In the genomic region with DNA sequence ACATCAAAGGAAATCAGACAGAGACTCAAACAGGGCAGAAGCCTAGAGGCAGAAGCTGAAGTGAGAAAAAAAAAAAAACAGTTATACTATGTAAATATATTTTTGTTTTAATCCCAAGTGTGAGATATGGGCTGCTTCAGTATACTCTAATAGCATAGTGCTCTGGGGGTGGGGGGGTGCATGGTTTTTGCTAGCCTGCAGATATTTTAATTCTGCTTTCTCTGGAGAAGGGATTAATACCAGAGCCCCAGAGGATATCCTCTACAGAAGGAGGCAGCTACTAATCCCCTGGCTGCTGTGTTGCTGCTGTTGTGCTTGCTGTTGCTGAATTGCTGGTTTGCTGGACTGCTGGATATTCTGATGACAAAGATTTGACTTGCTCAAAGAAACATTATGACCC, we compare ENCODE assay signal across 24 mouse cellular contexts.
DNase-seq lines count a peak whose midpoint lies in the region; ATAC-seq lines count a peak whose summit lies in the region.
"Had no signal": no experiment of that assay in that cellular context is flagged by ENCODE, and none has a peak within 500 bp of the region (broad histone marks: within the 10 kb centered on the region; RNA-seq: fewer than 3 reads in every experiment).

No protein-coding gene starts in this region.

- no peaks in the 10 kb centered on the region for H3K27me3 ChIP-seq in midbrain, embryonic 12.5 days
- H3K27me3 ChIP-seq in midbrain, embryonic 16.5 days (ENCODE audit: control insufficient read depth, insufficient read depth, low read depth, low read length) = no peaks in the 10 kb centered on the region
- H3K27me3 ChIP-seq in midbrain, embryonic 14.5 days (ENCODE audit: control insufficient read depth, insufficient read depth, low read length) = no peaks in the 10 kb centered on the region
- H3K27me3 ChIP-seq: embryonic facial prominence, embryonic 13.5 days; embryonic facial prominence, embryonic 15.5 days; forebrain, embryonic 12.5 days had no signal

- H3K36me3 ChIP-seq in midbrain, embryonic 12.5 days = no peaks in the 10 kb centered on the region
- H3K36me3 ChIP-seq in midbrain, embryonic 16.5 days (ENCODE audit: control insufficient read depth, insufficient read depth, low read length) = no peaks in the 10 kb centered on the region
- no peaks in the 10 kb centered on the region for H3K36me3 ChIP-seq in midbrain, embryonic 14.5 days (ENCODE audit: control insufficient read depth, insufficient read depth, low read length)
- H3K36me3 ChIP-seq: embryonic facial prominence, embryonic 13.5 days; embryonic facial prominence, embryonic 15.5 days; forebrain, embryonic 10.5 days; forebrain, embryonic 12.5 days had no signal

- peak overlapping the region; percentile 8; the same call in 1 of the 2 replicates for H3K27ac ChIP-seq in midbrain, embryonic 12.5 days (replicated peaks)
- H3K27ac ChIP-seq in midbrain, embryonic 16.5 days (ENCODE audit: low read length) = no peak overlapping the region
- H3K27ac ChIP-seq in midbrain, embryonic 14.5 days (replicated peaks; ENCODE audit: low read depth, low read length) = no peak overlapping the region
- H3K27ac ChIP-seq: embryonic facial prominence, embryonic 13.5 days; embryonic facial prominence, embryonic 15.5 days; forebrain, embryonic 10.5 days; forebrain, embryonic 12.5 days had no signal

- no peaks in the 10 kb centered on the region for H3K4me1 ChIP-seq in midbrain, embryonic 12.5 days
- H3K4me1 ChIP-seq in midbrain, embryonic 16.5 days (ENCODE audit: control insufficient read depth, insufficient read depth, low read length) = no peaks in the 10 kb centered on the region
- no peaks in the 10 kb centered on the region for H3K4me1 ChIP-seq in midbrain, embryonic 14.5 days (ENCODE audit: control insufficient read depth, insufficient read depth, low read length)
- H3K4me1 ChIP-seq: embryonic facial prominence, embryonic 13.5 days; embryonic facial prominence, embryonic 15.5 days; forebrain, embryonic 10.5 days; forebrain, embryonic 12.5 days had no signal

- DNase-seq in retina, postnatal 1 day = peak; percentile 7
- DNase-seq in retina, embryonic 14.5 days (ENCODE audit: low spot score) = no peak
- peak; percentile 55 for DNase-seq in midbrain, embryonic 14.5 days
- DNase-seq in gastrocnemius, postnatal 10 days = no peak
- DNase-seq in adrenal gland, adult 18-20 months (ENCODE audit: low spot score in 2 of 2) = no peak
- DNase-seq: adrenal gland, adult 8-10 months; adrenal gland, postnatal 14 days; adrenal gland, postnatal 36 days; cerebellum, adult 11 months; cerebellum, adult 18-20 months; cerebellum, adult 8-10 months; cerebellum, adult 9-11 months; cerebellum, postnatal 14 days; cerebellum, postnatal 36 days; embryo, embryonic 11 days had no signal

- ATAC-seq in midbrain, embryonic 12.5 days (ENCODE audit: low FRiP score, low read depth) = peak; percentile 68; the same call in 1 of the 2 replicates
- ATAC-seq in midbrain, embryonic 16.5 days = no peak
- peak; percentile 50; the same call in 1 of the 2 replicates for ATAC-seq in midbrain, embryonic 14.5 days (ENCODE audit: low FRiP score, low TSS enrichment)
- ATAC-seq: forebrain, embryonic 14.5 days; forebrain, embryonic 16.5 days had no signal

- H3K4me3 ChIP-seq in midbrain, embryonic 12.5 days = no peak overlapping the region
- no peak overlapping the region for H3K4me3 ChIP-seq in midbrain, embryonic 16.5 days (ENCODE audit: low read depth, low read length)
- no peak overlapping the region for H3K4me3 ChIP-seq in midbrain, embryonic 14.5 days (replicated peaks; ENCODE audit: low read depth, low read length)
- H3K4me3 ChIP-seq: embryonic facial prominence, embryonic 13.5 days; embryonic facial prominence, embryonic 15.5 days; erythroblast, embryonic 14.5 days; forebrain, embryonic 10.5 days; forebrain, embryonic 12.5 days had no signal

- no peaks in the 10 kb centered on the region for H3K9me3 ChIP-seq in midbrain, embryonic 12.5 days
- H3K9me3 ChIP-seq in midbrain, embryonic 16.5 days (replicated peaks; ENCODE audit: control insufficient read depth, low read length, poor library complexity, severe bottlenecking) = no peaks in the 10 kb centered on the region
- H3K9me3 ChIP-seq in midbrain, embryonic 14.5 days (ENCODE audit: control insufficient read depth, low read length) = no peaks in the 10 kb centered on the region
- H3K9me3 ChIP-seq: embryonic facial prominence, embryonic 13.5 days; embryonic facial prominence, embryonic 15.5 days; forebrain, embryonic 10.5 days; forebrain, embryonic 12.5 days had no signal

- no peak overlapping the region for H3K4me2 ChIP-seq in midbrain, embryonic 12.5 days (replicated peaks)
- H3K4me2 ChIP-seq in midbrain, embryonic 16.5 days (ENCODE audit: low read length) = no peak overlapping the region
- no peak overlapping the region for H3K4me2 ChIP-seq in midbrain, embryonic 14.5 days (ENCODE audit: low read length)
- H3K4me2 ChIP-seq: embryonic facial prominence, embryonic 13.5 days; embryonic facial prominence, embryonic 15.5 days; forebrain, embryonic 12.5 days had no signal

- no peak overlapping the region for H3K9ac ChIP-seq in midbrain, embryonic 12.5 days (replicated peaks)
- no peak overlapping the region for H3K9ac ChIP-seq in midbrain, embryonic 16.5 days (ENCODE audit: low read depth, low read length)
- H3K9ac ChIP-seq in midbrain, embryonic 14.5 days (replicated peaks; ENCODE audit: low read length) = no peak overlapping the region
- H3K9ac ChIP-seq: embryonic facial prominence, embryonic 13.5 days; embryonic facial prominence, embryonic 15.5 days; forebrain, embryonic 12.5 days had no signal

Comparison
In these comparisons a context has a peak if more than half of its experiments do, and no peak if none do; other contexts are left out.
1. DNase-seq: peak in retina, postnatal 1 day (single experiment) and midbrain, embryonic 14.5 days (single experiment); none in retina, embryonic 14.5 days (single experiment), gastrocnemius, postnatal 10 days (single experiment) and adrenal gland, adult 18-20 months (0 of 2).